Mouse (Mus musculus): Measurements from ENCODE around the gene Srcin1.

The Srcin1 gene

DNA sequence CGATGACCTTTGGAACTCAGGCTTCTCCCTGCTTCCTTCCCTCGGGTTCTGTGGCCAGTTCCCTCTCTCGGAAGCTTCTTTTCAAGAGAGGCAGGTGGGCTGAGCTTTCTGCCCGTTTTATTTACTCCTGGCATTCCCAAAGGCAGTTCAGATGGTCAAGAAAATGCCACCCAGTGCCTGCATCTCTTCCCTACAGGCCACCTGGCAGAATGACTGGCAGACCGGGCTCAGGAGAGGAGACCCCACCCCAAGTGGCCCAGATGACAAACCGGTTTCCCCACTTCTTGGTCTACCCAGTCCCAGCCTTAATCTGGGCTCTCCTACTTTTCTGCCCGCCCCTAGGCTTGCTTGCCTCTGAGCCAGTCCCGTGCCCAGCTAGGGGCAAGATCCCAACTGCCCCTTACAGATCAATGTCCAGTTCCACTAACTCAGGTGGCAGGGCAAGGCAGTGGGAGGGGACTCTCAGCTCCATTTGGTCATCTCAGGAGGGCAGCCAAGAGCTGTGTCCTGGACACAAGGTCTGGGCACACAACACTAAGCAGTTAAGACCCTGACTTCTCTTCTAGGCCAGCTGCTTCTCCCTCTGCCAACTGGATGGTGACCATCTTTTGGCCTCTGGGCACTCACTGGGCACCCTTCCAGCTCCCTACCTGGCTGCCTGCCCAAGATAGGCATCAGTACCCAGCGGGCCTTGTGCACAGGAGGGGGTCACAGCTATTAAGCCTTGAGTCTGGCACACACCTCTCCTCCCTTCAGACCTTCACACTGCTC is at the start of gene Srcin1:
Gene Srcin1, minus strand, starts transcription at position 51 of the 771 bp plus-strand sequence.
- no peak for DNase-seq (ENCODE audit: low spot score)

DNA sequence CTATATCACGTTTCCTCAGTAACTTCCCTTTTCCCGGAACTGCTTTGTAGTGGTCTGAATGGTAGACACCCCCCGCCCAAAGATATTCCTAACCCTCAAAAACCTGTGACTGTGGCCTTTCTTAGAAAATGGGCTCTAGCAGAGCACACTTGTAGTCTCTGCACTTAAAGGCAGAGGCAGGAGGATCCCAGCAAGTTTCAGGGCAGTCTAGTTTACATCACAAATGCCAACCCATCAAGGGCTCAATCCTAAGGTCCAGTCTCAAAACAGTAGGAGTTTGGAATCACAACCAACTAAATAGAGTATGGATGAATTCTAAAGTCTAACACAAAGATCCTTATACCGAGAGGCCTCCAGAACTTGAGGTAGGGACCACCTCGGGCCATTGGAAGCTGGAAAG is 49.6 kb upstream of the Srcin1 start:
- DNase-seq (ENCODE audit: low spot score) = no peak

DNA sequence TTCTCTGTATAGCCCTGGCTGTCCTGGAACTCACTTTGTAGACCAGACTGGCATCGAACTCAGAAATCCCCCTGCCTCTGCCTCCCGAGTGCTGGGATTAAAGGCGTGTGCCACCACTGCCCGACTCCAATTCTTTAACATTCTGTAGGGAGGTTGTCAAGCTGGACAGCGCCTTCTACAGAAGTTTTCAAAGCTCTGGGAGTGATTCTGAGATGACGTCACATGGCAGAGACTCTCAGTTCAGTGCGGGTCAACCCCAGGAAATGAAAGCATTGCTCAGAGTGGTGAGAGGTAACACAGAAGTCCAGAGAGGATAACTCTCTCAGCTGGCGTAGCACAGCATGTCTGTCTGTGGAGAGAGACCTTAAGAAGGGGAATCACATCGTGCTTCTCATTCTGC is 47.2 kb upstream of the Srcin1 start:
- no peak for DNase-seq (ENCODE audit: low spot score)

DNA sequence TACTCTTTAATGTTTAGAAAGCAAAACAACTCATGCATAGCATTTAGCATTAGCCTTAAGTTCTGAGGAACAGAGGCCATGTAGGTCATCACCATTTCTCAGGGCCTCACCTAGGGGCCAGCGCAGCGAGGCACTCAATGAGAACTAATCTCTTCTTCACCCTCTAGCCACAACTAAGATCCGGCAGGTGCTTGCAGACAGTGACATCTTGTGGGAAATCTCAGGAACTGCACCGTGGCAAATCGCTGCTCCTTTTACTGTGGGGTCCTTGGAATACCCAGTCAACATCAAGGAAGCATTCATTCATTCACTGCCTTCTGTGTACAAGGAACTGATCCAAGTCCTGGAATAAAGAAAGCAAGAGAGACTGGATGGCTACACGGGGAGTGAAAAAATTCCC is 46.5 kb upstream of the Srcin1 start:
- no peak for DNase-seq (ENCODE audit: low spot score)

DNA sequence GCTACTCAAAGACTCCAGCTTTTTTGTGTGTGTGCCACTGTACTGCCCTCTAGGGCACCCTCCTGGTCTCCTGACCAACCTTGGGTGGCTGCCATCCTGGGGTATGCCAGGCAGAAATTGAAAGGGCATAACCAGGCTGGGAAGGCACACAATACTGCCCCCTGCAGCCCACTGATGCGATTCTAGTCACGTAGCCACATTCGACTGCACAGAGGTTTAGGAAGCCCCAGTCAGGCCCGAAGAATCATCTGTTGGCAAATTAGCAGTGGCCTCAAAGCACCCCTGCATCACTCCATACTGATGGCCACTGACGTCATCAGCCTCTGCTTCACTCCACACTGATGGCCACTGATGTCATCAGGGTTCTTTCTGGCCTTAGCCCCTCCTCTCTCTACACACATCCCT is 43.4 kb upstream of the Srcin1 start:
- no peak for DNase-seq (ENCODE audit: low spot score)

DNA sequence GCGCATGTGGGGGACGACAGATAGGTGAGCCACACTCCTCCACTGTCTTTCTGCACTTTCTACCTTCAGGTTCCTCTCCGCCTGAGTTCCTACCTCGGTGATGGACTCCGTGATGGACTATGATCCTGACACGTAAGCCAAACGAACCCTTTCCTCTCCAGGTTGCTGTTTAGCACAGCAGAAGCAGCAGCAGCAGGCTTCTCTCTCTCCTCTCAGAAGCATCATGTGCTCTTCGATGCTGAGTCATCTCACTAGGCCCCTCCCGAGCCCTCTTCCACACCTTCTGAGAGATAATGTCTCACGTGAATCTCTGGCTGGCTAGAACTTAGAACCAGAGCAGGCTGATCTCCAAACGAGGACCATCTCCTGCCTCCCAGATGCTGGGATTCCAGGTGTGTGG is 42.4 kb upstream of the Srcin1 start:
- DNase-seq (ENCODE audit: low spot score) = no peak

DNA sequence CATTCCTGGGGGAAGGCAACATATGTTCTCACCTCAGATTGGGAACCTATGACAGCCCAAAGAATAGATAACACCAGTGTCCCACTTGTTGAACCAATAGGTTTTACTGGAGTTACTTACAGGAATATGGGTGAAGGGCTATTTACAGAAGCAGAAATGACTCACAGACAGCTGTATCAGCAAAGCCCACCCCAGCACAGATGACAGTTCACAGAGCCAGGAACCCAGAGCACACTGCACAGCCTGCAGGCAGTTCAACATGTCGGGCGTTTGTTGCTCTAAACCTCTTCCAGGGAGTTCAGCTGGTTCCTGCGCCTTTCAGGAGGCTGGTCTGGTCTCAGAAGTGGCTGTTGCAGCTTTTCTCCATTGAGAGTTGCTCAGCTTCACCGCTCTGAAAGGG is 39.3 kb upstream of the Srcin1 start:
- DNase-seq (ENCODE audit: low spot score) = no peak

DNA sequence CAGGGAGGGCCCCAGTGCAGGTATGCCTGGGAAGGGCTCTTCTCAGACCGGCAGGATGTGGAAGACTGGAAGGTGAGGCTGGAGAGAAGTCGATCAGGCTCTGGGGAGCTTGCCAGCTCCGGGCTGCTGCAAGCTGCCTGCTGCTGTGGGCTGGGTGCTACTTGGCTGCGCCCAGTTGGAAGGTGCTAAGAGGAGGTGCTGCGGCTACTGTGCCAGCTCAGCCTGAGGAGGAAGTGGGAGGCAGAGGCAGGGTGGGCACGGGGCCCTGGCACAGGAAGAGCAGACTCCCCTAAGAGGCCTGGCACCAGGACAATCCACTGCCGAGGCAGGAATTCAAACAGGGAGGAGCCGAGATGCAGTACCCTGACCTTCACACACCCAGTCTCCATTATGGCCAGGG is 35.1 kb upstream of the Srcin1 start:
- no peak for DNase-seq (ENCODE audit: low spot score)

DNA sequence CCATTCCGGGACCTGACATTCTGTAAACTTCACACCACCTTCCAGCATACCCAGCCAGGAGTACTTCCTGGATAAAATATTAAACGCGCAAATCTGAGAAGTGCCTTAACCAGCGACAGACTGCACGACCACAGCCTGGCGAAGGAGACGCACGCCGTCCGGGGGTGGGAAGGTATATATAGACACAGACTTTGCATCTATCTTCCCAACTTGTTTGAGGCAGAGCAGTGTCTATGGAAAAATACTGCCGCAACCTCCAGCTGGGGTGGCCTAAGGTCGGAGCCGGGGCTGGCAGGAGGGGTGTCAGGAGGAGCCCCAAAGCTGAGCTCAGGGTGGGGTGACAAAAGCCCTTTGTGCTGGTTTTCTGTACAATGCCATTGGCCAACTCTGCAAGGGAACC is 33.8 kb upstream of the Srcin1 start:
- no peak for DNase-seq (ENCODE audit: low spot score)

DNA sequence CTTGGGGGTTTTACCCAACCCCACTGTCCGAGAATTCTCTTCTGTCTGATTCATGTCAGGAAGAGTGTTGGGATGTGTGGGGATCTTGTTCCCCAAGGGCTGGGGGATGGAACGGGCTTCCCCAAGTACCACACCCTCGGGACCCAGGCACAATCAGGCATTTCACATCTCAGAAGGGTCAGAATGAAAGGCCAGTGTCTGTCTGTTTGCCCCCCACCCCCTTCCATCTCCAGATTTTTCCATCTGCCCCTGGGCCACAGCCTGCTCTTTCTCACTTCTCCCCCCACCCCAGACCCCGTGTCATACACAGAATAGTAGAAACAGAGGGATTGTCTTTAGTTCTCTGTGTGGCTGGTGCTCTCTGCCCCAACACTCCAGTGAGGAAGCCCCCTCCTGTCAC is 32.9 kb upstream of the Srcin1 start:
- no peak for DNase-seq (ENCODE audit: low spot score)

DNA sequence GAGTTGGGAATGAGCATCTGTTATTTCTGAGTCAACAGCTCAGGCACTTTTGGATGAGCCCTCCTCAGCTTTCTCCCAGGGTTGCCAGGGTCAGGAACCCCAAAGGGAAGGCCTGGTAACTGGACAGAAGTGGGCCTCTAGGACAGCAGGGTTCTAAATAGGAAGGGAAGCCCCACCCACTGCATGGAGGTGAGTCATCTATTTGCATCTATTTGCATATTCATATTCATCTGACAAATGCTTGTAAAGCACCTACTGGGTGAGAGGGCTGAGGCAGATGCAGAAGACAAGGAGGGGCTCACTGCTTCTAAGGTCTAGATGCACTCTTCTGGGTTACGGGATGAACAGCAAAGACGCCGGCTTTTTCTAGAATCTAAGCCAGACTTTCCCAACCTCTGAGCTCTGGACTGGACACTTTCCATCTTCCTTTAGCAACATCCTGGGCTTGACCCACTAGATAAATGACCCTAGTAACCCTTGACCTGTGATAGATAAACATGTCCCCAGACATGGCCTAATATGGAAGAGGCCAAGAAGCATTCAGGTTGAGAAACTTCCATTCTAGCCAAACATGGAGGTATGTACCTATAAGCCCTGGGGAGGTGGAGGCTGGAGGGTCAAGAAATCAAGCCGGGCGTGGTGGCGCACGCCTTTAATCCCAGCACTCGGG is 31.2 kb upstream of the Srcin1 start:
- no peak for DNase-seq (ENCODE audit: low spot score)

DNA sequence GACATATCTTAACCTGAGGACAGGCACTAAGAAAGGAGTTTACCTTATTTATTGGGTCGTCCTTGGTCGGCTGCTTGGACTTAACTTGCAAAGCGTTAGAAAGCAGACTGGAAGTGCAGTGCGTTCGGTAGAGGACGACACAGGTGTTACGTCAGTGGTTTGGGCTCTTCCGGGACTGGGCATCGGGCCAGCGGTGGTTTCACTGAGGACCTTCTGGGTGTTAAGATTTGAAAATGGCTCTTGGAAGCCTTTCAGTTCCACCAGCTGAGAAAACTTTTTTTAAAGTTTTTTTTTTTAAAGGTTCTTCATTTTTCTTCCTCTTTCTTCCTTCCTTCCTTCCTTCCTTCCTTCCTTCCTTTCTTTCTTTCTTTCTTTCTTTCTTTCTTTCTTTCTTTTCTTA is 27.9 kb upstream of the Srcin1 start:
- no peak for DNase-seq (ENCODE audit: low spot score)

DNA sequence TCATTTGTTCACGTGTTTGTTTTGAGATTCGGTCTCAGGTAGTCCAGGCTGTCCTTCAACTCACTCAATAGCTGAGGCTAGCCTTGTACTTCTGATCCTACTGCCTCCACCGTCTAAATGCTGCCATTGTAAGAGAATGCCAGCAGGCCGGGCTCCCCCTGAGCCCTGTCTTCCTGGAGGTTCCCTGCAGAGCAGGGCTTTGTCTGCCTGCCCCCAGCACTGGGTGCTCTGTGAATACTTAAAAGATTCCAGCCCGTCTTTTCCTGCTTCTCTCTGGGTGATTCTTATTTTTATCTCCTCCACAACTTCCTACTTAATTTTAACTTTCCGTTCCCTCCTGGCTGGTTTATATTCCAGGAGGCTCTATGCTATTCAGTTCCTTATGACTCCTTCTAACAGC is 26.2 kb upstream of the Srcin1 start:
- no peak for DNase-seq (ENCODE audit: low spot score)

DNA sequence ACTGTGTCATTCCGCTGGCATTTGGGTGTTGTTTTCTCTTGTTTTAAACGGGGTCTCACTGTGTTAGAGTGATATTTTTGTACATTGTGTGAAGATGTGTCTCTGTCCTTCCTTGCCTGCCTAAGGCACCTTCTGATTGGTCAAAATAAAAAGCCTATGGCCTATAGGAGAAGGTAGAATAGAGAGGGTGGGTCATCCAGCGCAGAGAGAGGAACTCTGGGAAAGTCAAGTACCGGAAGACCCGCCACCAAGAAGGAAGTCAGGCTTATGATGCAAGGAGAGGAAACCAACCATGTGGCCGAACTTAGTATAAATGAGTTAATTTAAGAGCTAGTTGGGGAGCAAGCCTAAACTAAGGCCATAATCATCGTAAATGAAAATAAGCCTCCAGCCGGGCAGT is 23.1 kb upstream of the Srcin1 start:
- DNase-seq (ENCODE audit: low spot score) = no peak

DNA sequence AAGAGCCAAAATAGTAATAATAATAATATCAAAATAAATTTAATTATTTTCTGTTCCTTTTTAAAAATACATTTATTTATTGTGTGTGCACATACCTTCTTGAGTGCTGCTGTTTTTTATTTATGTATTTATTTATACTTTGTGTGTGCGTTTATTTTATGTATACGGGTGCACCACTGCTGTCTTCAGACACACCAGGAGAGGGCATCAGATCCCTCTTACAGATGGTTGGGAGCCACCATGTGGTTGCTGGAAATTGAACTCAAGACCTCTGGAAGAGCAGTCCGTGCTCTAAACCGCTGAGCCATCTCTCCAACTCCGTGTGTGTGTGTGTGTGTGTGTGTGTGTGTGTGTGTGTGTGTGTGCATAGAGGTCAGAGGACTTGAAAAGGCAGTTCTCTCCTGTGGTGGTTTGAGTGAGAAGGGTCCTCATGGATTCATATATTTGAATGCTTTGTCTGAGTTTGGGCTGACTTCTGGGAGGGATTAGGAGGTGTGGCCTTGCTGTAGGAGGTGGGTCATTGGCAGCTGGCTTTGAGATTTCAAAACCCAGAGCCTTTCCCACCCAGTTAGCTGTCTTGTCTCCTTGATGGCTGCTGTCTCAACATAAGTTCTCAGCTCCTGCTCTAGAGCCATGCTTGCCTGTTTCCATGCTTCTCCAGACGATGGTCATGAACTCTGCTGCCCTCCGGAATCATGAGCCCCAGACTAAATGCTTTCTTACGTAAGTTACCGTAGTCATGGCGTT is 22.1 kb upstream of the Srcin1 start:
- DNase-seq (ENCODE audit: low spot score) = no peak

DNA sequence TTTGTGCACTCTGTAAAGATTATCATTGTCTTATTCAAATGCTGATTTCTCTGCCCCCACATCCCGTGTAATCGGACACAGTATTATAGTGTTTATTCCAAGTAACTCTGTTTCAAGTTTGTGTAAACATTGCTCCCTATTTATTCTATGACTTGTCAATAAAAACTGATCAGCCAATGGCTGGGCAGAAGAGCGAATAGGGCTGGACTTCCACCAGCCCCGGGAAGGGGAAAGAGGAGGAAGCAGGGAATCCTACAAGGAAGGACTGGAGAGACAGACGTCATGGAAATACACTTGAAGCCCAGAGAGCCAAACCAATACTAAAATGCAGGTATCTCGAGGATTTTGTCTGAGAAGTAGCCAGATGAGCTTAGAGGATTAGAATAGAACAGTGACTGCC is 18.1 kb upstream of the Srcin1 start:
- no peak for DNase-seq (ENCODE audit: low spot score)

DNA sequence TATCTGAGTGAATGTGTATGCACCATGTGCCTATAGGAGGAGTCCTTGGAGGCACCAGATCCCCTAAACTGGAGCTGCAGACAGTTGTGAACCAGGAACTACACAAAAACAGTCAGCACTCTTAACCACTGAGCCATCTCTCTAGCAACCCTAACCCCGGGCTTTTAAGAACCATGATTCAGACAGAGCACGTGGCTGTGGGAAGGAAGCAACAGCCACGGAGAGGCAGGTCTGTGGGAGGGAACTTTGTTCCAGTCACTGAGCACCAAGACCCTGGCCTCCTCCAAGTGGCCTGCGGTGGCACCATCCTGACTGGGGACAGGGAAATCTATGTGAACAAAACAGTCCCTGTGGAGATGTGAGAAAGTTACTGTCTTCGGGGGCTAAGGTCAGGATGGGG is 15.9 kb upstream of the Srcin1 start:
- no peak for DNase-seq (ENCODE audit: low spot score)

DNA sequence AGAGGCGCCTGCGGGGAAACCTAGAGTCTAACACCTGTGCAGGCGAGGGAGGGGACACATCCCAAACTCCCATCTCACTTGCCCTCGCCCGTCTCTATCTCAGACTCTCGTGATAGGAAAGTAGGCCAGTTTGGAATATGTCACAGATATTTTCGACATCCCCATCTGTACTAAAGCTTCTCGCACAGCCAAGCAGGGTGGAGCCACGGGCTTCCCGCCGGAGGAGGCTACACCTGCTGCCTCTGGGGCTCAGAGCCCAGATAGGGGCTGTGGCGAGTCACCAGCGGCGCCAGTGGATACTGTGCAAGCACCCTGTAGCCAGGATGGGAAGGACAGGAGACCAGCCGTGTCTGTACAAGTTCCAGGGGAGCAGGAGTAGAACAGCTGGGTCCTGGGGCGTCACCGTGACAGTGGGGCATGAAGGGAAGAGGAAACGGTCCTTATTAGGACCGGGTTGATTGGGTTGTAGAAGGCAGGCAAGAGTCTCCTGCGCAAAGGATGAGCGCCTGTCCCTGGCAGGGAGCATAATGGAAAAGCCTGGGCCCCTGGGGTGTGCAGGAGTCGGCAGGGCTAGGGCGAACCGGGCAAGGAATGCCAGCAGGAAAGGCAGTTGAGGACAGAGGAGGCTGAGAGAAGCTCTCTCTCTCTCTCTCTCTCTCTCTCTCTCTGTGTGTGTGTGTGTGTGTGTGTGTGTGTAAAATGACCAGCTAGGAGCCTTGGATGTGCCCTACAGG is 14.4 kb upstream of the Srcin1 start:
- no peak for DNase-seq (ENCODE audit: low spot score)

DNA sequence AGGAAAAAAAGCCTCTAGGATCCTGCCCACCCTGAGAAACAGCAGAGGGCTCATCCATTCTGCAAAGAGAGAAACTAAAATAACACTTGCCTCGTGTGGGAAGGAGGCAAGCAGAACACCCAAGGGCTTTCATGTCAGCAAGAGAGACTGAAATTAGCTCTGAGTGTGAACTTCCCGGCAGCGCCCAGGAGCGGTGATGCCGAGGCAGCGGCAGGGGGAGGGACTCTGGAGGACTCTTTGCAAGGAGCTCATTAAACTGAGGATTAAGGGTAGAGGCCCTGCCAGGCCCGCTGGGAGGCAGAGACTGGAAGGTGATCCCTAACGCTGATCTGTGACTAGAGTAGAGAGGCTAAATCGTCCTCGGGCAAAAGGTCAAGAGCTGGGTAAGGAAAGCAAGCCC is 13.2 kb upstream of the Srcin1 start:
- no peak for DNase-seq (ENCODE audit: low spot score)

DNA sequence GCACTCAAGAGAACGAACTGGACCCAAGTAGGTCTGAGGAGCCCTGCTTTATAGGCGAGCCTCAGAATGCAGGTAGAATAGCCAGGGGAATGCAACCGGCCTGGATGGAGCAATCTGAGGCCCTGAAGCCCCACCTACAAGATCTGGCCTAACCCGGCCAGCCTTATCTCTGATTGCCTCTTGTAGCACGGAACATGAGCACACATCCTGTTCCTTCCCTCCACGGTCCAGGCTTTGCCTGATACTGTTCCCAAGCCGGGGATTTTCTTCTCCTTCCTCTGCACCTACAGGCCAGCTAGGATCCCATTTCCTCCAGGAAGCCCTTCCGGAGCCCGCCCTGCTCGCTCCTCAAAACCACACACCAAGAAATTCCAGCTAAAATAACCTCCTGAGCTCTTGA is 9.9 kb upstream of the Srcin1 start:
- no peak for DNase-seq (ENCODE audit: low spot score)

DNA sequence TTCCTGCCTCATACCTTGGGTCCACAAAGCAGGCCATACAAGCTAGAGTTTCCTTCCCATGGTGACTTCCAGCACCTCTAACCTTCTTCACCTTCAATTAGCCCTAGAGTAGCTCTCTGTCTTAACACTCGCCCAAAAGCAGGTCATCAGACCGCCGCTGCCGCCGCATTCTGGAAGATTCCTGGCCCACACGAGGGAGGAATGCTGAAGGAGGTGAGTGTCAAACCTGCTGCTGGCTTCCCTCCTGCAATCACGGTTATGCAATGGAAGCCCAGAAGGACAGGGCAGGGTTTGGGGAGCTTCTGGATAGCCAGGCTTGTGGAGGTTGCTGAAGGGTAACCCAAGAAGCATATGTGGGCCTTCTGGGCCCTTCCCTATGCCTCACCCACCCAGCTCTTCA is 8.5 kb upstream of the Srcin1 start:
- DNase-seq (ENCODE audit: low spot score) = no peak

DNA sequence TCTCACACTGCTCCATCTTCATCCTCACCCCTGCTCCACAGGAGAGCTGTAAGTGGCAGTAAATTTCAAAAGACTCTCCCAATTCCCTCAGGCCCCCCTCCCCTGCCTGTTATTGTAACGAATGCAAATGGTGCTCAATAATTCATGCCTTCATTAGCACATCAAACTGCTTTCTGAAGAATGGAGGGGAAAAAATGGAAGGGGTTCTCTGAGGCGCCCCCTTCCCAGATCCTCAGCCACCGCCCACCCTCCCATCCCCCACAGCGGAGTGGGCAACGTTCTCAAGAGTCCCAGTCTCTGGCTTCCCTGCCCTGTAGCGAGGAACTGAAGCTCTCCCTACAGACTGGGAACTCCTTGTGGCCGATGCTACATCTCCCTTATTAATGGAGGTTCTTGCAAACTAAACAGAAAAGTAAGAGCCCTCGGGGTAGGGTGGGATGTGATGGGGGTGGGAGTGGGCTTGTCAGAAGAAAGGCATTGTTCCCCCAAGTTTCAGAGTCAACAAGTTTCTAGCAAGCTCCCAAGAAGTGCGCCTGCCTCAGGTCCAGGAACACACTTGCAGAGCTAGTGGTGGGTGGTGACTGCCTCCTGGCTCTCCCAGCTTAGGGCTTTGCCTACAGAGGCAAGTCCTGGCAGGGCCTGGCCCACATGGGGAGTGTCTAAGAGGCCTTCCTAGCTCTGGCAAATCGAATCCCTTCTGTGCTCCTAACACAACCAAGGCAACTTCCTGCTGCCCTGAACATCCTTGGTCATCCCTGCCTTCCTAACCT is 3.3 kb upstream of the Srcin1 start:
- DNase-seq (ENCODE audit: low spot score) = no peak
